Mouse (Mus musculus) midbrain, embryonic 10.5 days (tissue): ENCODE results near the gene Glul. TPM values are rescaled to one million over a fixed set of nuclear protein-coding genes. Genes with fewer than 3 reads are reported as not detected.
"Not testable (repeated sequence)": the region's sequence is repeated elsewhere in the genome, so short reads cannot be mapped to it uniquely, and the experiment has no call there.

Source experiments
- DNase-seq: peaks from one replicate; pipeline ENCODE4 v3.0.0-alpha.2; 2017; ENCODE audit warnings: low spot score
- H3K27ac ChIP-seq: fragments of 300-500 bp; sonication (generic); replicated peaks from 2 replicates; pipeline ENCODE4 v1.5.1; 2016; ENCODE audit warnings: mild to moderate bottlenecking
- H3K27me3 ChIP-seq: fragments of 300-500 bp; sonication (generic); 2 replicates; pipeline ENCODE4 v1.6.1; 2016; ENCODE audit warnings: low read depth, mild to moderate bottlenecking; ENCODE audit not compliant: poor library complexity, severe bottlenecking
- H3K36me3 ChIP-seq: fragments of 300-500 bp; sonication (generic); 2 replicates; pipeline ENCODE4 v1.6.1; 2016; ENCODE audit warnings: mild to moderate bottlenecking, moderate library complexity
- H3K4me1 ChIP-seq: fragments of 300-500 bp; sonication (generic); 2 replicates; pipeline ENCODE4 v1.6.1; 2016
- H3K4me3 ChIP-seq: fragments of 300-500 bp; sonication (generic); 2 replicates; pipeline ENCODE4 v1.5.1; 2016; ENCODE audit warnings: mild to moderate bottlenecking, moderate library complexity
- H3K9me3 ChIP-seq: fragments of 300-500 bp; sonication (generic); replicated peaks from 2 replicates; pipeline ENCODE4 v1.6.1; 2016; ENCODE audit warnings: mild to moderate bottlenecking
- WGBS: fragments of 180-500 bp; shearing (Covaris S2); methylation state at CpG from one replicate; pipeline ENCODE4 v1.1.7; 2016; 5-methylcytosine and 5-hydroxymethylcytosine counted together
- polyA plus RNA-seq: library from polyadenylated mRNA; unstranded; fragments of >200 nt; fragmentation: Nextera tagmentation; extraction: Ambion mirVana; gene quantifications from 2 replicates; pipeline ENCODE4 v1.2.1, GENCODE M21; 2016

The Glul gene
- polyA plus RNA-seq, result 130 and 133 TPM in 2 replicates

- WGBS, result under 1% methylated on average over 51 of the region's 51 CpGs
Observed at GRCm38 (mm10) chr1:153899731-153900380, at the start of gene Glul, which contains the start of gene Teddm2. Glul (plus strand) TSS chr1:153899944. Teddm2 (minus strand) TSS chr1:153900228.

GRCm38 (mm10) chr1:153852696-153853095 lies 47.0 kb upstream of the Glul start:
- H3K27me3 ChIP-seq, H3K36me3 ChIP-seq, DNase-seq, H3K4me3 ChIP-seq, H3K4me1 ChIP-seq, H3K27ac ChIP-seq, H3K9me3 ChIP-seq: not testable (repeated sequence)
- 82% methylated on average over 7 of the region's 7 CpGs for WGBS

More at GRCm38 (mm10) chr1:153899731-153900380, at the start of gene Glul, which contains the start of gene Teddm2:
- Histone ChIP-seq H3K36me3 (peaks cover 24% of the 10 kb centered on the region), H3K4me3 (peak within 1 kb of the TSS; percentile 90), H3K27me3 (no peaks in the 10 kb centered on the region), H3K27ac (peak within 1 kb of the TSS; percentile 93), H3K9me3 (no peaks in the 10 kb centered on the region), H3K4me1 (peaks cover 41% of the 10 kb centered on the region)
- DNase-seq, result peak; percentile 99

GRCm38 (mm10) chr1:153855946-153856345 lies 43.8 kb upstream of the Glul start:
- 90% methylated on average over 8 of the region's 8 CpGs for WGBS
- no peaks in the 10 kb centered on the region for H3K4me1 ChIP-seq
- H3K9me3 ChIP-seq, result no peaks in the 10 kb centered on the region
- no peaks in the 10 kb centered on the region for H3K27me3 ChIP-seq
- no peak overlapping the region for H3K4me3 ChIP-seq
- no peak overlapping the region for H3K27ac ChIP-seq
- H3K36me3 ChIP-seq, result no peaks in the 10 kb centered on the region
- DNase-seq, result no peak

GRCm38 (mm10) chr1:153874045-153874444 lies 25.7 kb upstream of the Glul start, which contains the start of gene Teddm1b:
Teddm1b (plus strand) TSS chr1:153874345.
- no peak within 1 kb of the TSS for H3K4me3 ChIP-seq
- DNase-seq, result no peak
- no peaks in the 10 kb centered on the region for H3K4me1 ChIP-seq
- no peaks in the 10 kb centered on the region for H3K36me3 ChIP-seq
- 87% methylated on average over 6 of the region's 6 CpGs for WGBS
- no peak within 1 kb of the TSS for H3K27ac ChIP-seq
- H3K9me3 ChIP-seq, result no peaks in the 10 kb centered on the region
- no peaks in the 10 kb centered on the region for H3K27me3 ChIP-seq

- H3K4me1 ChIP-seq, H3K27ac ChIP-seq, H3K4me3 ChIP-seq, H3K36me3 ChIP-seq, H3K9me3 ChIP-seq, DNase-seq, H3K27me3 ChIP-seq: not testable (repeated sequence)
- 94% methylated on average over 17 of the region's 17 CpGs for WGBS
Observed at GRCm38 (mm10) chr1:153880391-153880790, 19.4 kb upstream of the Glul start.

GRCm38 (mm10) chr1:153886024-153886633 lies 13.6 kb upstream of the Glul start:
- no peak overlapping the region for H3K4me3 ChIP-seq
- no peaks in the 10 kb centered on the region for H3K9me3 ChIP-seq
- DNase-seq, result no peak
- H3K36me3 ChIP-seq, result no peaks in the 10 kb centered on the region
- no peaks in the 10 kb centered on the region for H3K27me3 ChIP-seq
- no peak overlapping the region for H3K27ac ChIP-seq
- 40% methylated on average over 17 of the region's 17 CpGs for WGBS
- H3K4me1 ChIP-seq, result peaks cover 8% of the 10 kb centered on the region

- no peak for DNase-seq
- WGBS, result 93% methylated on average over 10 of the region's 10 CpGs
- H3K4me3 ChIP-seq, result no peak overlapping the region
Observed at GRCm38 (mm10) chr1:153890121-153890520, 9.6 kb upstream of the Glul start.

GRCm38 (mm10) chr1:153891442-153891841 lies 8.3 kb upstream of the Glul start, which contains the start of gene Teddm1a:
Teddm1a (plus strand) TSS chr1:153891742.
- H3K4me3 ChIP-seq, result no peak within 1 kb of the TSS
- H3K27me3 ChIP-seq, result no peaks in the 10 kb centered on the region
- WGBS, result 82% methylated on average over 4 of the region's 4 CpGs
- H3K9me3 ChIP-seq, result no peaks in the 10 kb centered on the region
- peaks cover 8% of the 10 kb centered on the region for H3K4me1 ChIP-seq
- no peaks in the 10 kb centered on the region for H3K36me3 ChIP-seq
- H3K27ac ChIP-seq, result no peak within 1 kb of the TSS
- DNase-seq, result no peak

More at GRCm38 (mm10) chr1:153890121-153890520, 9.6 kb upstream of the Glul start:
- no peaks in the 10 kb centered on the region for H3K27me3 ChIP-seq
- H3K4me1 ChIP-seq, result peaks cover 9% of the 10 kb centered on the region
- H3K9me3 ChIP-seq, result no peaks in the 10 kb centered on the region
- no peaks in the 10 kb centered on the region for H3K36me3 ChIP-seq
- no peak overlapping the region for H3K27ac ChIP-seq

- no peaks in the 10 kb centered on the region for H3K27me3 ChIP-seq
- H3K36me3 ChIP-seq, result no peaks in the 10 kb centered on the region
- no peak overlapping the region for H3K27ac ChIP-seq
- H3K4me1 ChIP-seq, result peaks cover 6% of the 10 kb centered on the region
- H3K4me3 ChIP-seq, result no peak overlapping the region
- H3K9me3 ChIP-seq, result no peaks in the 10 kb centered on the region
- 81% methylated on average over 2 of the region's 2 CpGs for WGBS
- DNase-seq, result no peak
Observed at GRCm38 (mm10) chr1:153893746-153894145, 6.0 kb upstream of the Glul start.

GRCm38 (mm10) chr1:153894201-153894893 lies 5.4 kb upstream of the Glul start:
- WGBS, result 67% methylated on average over 8 of the region's 8 CpGs

GRCm38 (mm10) chr1:153894979-153895378 lies 4.8 kb upstream of the Glul start:
- Histone ChIP-seq H3K27ac (no peak overlapping the region), H3K36me3 (no peaks in the 10 kb centered on the region), H3K27me3 (no peaks in the 10 kb centered on the region), H3K9me3 (no peaks in the 10 kb centered on the region), H3K4me3 (no peak overlapping the region), H3K4me1 (peaks cover 13% of the 10 kb centered on the region)
- 38% methylated on average over 5 of the region's 5 CpGs for WGBS
- peak; percentile 67 for DNase-seq

More at GRCm38 (mm10) chr1:153894201-153894893, 5.4 kb upstream of the Glul start:
- Histone ChIP-seq H3K36me3 (no peaks in the 10 kb centered on the region), H3K27me3 (no peaks in the 10 kb centered on the region), H3K4me1 (peaks cover 12% of the 10 kb centered on the region), H3K27ac (no peak overlapping the region), H3K9me3 (no peaks in the 10 kb centered on the region), H3K4me3 (no peak overlapping the region)
- DNase-seq, result no peak

- Histone ChIP-seq H3K9me3 (no peaks in the 10 kb centered on the region), H3K36me3 (no peaks in the 10 kb centered on the region), H3K27me3 (no peaks in the 10 kb centered on the region), H3K4me1 (peaks cover 27% of the 10 kb centered on the region), H3K27ac (no peak overlapping the region), H3K4me3 (no peak overlapping the region)
- no peak for DNase-seq
- 86% methylated on average over 8 of the region's 8 CpGs for WGBS
Observed at GRCm38 (mm10) chr1:153897196-153897595, 2.5 kb upstream of the Glul start.
